Mouse (Mus musculus) inflammation-experienced regulatory T-cells (primary cell): Measurements from ENCODE around the gene Slc11a2. TPM values are rescaled to one million over a fixed set of nuclear protein-coding genes. Genes with fewer than 3 reads are reported as not detected.

Source experiments
- polyA plus RNA-seq, 2 experiments: library from polyadenylated mRNA; unstranded; fragments of 100-300 nt; shearing (Covaris generic); gene quantifications; one replicate each; pipeline ENCODE4 v1.2.1; 2017

The Slc11a2 gene
- polyA plus RNA-seq = 10 to 100 TPM; 23.2 to 36.7 TPM

DNA sequence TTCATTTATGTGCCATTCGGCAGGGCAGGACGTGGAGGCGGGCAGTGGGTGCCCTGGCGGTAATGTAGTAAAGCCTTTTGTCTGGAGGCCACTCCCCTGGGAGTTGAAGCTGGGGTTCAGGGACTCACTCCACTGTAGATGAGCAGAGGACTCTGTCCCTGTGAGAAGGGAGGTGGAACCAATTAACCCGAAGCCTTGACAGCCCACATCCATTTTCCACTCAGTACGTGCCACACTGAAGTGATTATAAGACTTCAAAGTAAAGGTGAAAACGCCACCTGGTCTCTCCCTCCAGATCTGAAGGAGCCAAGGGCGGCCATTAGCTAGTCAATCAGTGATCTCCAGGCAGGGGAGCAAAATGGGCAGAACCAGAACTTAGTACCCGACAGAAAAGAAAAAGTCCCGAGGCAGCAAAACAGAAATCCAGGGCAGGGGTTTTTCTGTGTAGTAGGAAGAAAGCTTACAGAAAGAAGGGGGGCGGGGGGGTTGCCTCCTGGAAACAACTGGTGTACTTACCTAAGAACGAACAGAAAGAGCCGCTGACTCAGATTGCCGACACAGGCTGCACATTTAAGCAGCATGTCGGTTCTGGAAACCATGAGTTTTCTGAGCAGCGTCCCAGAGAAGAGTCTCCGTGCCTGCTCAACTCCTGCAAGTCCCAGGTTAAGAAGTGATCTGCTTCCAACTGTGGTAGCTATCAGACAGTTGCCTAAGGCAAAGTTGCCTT lies at the start of gene Slc11a2:
Gene Slc11a2, minus strand, starts transcription at position 677 of the 727 bp plus-strand sequence.

DNA sequence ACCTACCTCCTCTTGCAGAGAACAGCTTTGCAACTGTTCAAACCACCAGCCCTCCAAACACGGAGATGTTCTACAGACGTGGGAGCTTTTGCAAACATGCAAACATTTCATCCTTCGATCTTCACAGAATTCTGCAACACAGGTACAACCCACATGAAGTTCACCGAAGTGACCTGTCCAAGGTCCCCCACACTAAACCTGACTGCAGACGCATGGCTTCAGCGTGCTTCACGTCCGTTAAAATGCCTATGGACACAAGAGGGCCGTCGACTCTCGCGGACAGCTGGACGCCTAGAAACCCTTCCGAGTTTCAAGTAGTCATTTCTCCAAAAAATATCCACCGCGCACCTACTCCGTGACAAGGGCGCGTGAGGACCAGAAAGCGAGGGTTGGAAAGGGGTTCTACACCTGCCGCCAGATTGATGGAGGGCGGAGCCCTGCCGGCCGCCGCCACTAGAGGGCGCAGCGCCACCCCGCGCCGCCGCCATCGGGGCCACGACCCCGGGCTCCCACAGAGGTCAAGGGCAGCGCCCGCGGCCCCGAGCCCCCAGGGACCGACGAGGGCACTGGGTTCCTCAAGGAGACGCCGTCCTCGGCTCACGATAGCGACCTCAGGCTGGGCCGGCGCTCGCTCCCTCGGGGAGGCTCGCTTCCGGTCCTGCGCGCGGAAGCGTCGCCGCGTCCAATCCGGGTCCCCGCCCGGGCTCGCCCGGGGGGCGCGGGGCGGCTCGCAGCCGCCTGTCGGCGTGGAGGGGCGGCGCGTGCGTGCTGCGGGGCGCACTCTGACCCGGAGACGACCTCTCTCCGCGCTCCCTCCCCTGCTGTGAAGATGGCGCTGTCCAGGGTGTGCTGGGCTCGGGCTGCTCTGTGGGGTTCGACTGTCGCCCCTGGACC lies 43.7 kb upstream of the Slc11a2 start, which contains the start of gene Letmd1:
Gene Letmd1, plus strand, starts transcription at position 729 of the 894 bp plus-strand sequence.

DNA sequence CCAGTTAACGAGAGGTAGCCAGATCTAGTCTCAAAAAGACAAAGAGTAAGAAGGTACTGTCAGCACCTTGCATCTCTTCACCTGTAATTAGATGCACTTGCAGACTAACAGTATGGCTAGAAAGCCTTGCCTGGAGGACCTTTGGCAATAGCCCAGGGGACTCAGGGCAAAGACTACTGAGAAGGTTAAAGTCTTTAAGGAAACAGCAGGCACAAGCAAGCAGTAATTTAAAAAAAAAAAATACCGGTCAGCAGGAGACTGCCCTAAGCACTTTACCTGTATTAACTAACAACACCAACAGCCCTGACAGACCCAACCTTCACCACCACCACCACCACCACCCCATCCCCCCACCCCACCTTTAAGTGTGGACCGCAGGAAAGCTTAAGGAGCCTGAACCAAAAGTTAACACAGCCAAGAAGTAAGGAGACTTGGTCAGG lies 3.1 kb downstream of the Slc11a2 start, which contains the start of gene Gm5475:
Gene Gm5475, plus strand, starts transcription at position 390 of the 440 bp plus-strand sequence.

DNA sequence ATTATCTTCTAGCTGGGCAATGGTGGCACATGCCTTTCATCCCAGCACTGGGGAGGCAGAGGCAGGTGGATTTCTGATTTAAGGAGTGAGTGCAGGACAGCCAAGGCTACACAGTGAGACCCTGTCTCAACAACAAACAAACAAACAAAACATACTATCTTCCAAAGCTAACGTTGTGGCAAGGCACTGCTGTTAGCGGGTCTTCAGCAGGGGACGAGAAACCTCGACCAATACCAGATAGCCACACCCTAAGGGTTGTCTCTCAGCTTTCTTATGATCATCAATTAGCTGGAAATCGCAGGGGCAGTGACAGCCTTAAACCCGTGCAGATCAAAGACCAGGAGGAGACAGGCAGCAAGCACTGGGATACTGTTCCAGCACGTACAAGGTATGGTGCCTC lies 60.6 kb downstream of the Slc11a2 start, which contains the start of gene Higd1c:
Gene Higd1c, plus strand, starts transcription at position 301 of the 400 bp plus-strand sequence.

DNA sequence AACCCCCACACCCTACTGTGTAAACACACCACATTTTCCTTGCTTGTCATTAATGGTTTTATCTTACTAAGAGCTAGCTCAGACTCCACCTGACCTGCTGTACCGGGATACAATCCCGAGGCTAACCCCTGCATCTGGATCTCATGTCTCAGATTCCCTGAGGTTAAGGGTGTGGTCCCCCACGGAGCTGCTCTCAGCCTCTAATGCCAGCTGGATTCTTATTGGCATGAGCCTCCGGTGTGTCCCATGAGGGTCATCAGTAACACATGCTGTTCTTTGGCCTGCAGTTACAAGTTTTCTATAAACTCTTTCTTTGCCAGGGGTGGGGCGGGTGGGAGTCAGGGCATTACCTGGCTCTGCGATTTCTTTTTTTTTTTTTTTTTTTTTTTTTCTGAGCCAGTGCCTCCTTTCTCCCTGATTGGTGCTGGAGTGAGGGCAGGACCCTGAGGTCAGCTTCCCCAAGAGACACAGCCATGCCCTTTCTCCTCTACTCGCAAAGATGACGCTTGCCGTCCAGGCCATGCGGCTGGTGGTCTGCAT lies 72.1 kb downstream of the Slc11a2 start, which contains the start of the genes Methig1 and Mettl7a2:
Gene Methig1, plus strand, starts transcription at position 439 of the 540 bp plus-strand sequence.
Gene Mettl7a2, plus strand, starts transcription at position 490 of the 540 bp plus-strand sequence.

Other genes starting within 250 kb of the Slc11a2 start
- gene Atf1, start 197.3 kb downstream of the Slc11a2 start, polyA plus RNA-seq = 10 to 100 TPM; 47.5 to 63.5 TPM
- gene Tmprss12, start 144.2 kb downstream of the Slc11a2 start, polyA plus RNA-seq = 1 to 10 TPM in 1 of 2 experiments, under 1 TPM in 1; 0.11 to 1.0 TPM
- 10 to 100 TPM in 1 of 2 experiments, 1 to 10 TPM in 1; 8.0 to 10.4 TPM for gene Mettl7a1, start 120.9 kb downstream of the Slc11a2 start, polyA plus RNA-seq
- under 1 TPM; 0.11 to 0.82 TPM for gene Mettl7a3, start 90.1 kb downstream of the Slc11a2 start, polyA plus RNA-seq
- gene Methig1, start 71.9 kb downstream of the Slc11a2 start, polyA plus RNA-seq = 1 to 10 TPM in 1 of 2 experiments, not detected in 1; 1.9 TPM
- not detected for gene Mettl7a2, start 71.9 kb downstream of the Slc11a2 start, polyA plus RNA-seq
- under 1 TPM in 1 of 2 experiments, not detected in 1; 0.78 TPM for gene Higd1c, start 60.5 kb downstream of the Slc11a2 start, polyA plus RNA-seq
- 1 to 10 TPM in 1 of 2 experiments, under 1 TPM in 1; 0.68 to 2.5 TPM for gene Gm5475, start 2.9 kb downstream of the Slc11a2 start, polyA plus RNA-seq
- 10 to 100 TPM; 38.1 to 40.7 TPM for gene Letmd1, start 44.0 kb upstream of the Slc11a2 start, polyA plus RNA-seq
- gene Csrnp2, start 70.4 kb upstream of the Slc11a2 start, polyA plus RNA-seq = 1 to 10 TPM; 4.3 to 8.5 TPM
- gene Tfcp2, start 126.9 kb upstream of the Slc11a2 start, polyA plus RNA-seq = 10 to 100 TPM in 1 of 2 experiments, 1 to 10 TPM in 1; 10.0 to 10.5 TPM
- 10 to 100 TPM; 20.7 to 34.9 TPM for gene Pou6f1, start 174.9 kb upstream of the Slc11a2 start, polyA plus RNA-seq
- gene Dazap2, start 190.3 kb upstream of the Slc11a2 start, polyA plus RNA-seq = 100 to 1,000 TPM; 557 to 627 TPM
- gene Smagp, start 211.9 kb upstream of the Slc11a2 start, polyA plus RNA-seq = 1 to 10 TPM in 1 of 2 experiments, under 1 TPM in 1; 0.82 to 1.4 TPM
- 100 to 1,000 TPM; 640 to 761 TPM for gene Bin2, start 244.5 kb upstream of the Slc11a2 start, polyA plus RNA-seq